Mouse (Mus musculus) spleen, adult 2 months (tissue): ENCODE results near the gene Plekhg4. TPM values are rescaled to one million over a fixed set of nuclear protein-coding genes. Genes with fewer than 3 reads are reported as not detected.

ENCODE experiments used
- DNase-seq, 2 experiments: peaks; one replicate each; pipeline versions ENCODE4 v3.0.0 to v3.0.0-alpha.2; 2012 to 2021; ENCODE audit warnings: low spot score in 2 of 2, low read depth in 1 of 2
- H3K27ac ChIP-seq: fragments of 200-500 bp; 2 replicates; pipeline ENCODE4 v1.5.1; 2012; ENCODE audit warnings: low read length, inconsistent platforms; ENCODE audit not compliant: insufficient read depth
- H3K27me3 ChIP-seq: fragments of 200-500 bp; 2 replicates; pipeline ENCODE4 v1.6.1; 2012; ENCODE audit warnings: mild to moderate bottlenecking, moderate library complexity, low read length, inconsistent platforms; ENCODE audit not compliant: control insufficient read depth, insufficient read depth
- H3K36me3 ChIP-seq: fragments of 200-500 bp; 2 replicates; pipeline ENCODE4 v1.6.1; 2012; ENCODE audit warnings: mild to moderate bottlenecking, low read length, inconsistent platforms; ENCODE audit not compliant: control insufficient read depth, insufficient read depth
- H3K4me1 ChIP-seq: fragments of 200-500 bp; 2 replicates; pipeline ENCODE4 v1.6.1; 2011; ENCODE audit warnings: inconsistent platforms; ENCODE audit not compliant: control insufficient read depth, insufficient read depth, insufficient read length
- H3K4me3 ChIP-seq: fragments of 200-500 bp; 2 replicates; pipeline ENCODE4 v1.5.1; 2011; ENCODE audit warnings: mild to moderate bottlenecking, inconsistent platforms; ENCODE audit not compliant: insufficient read depth, insufficient read length; ENCODE audit errors: extremely low read depth
- CTCF ChIP-seq: fragments of 200-500 bp; IDR thresholded peaks from 2 replicates; pipeline ENCODE4 v1.5.1; 2011; ENCODE audit warnings: mild to moderate bottlenecking, inconsistent platforms; ENCODE audit not compliant: insufficient read depth, insufficient read length, insufficient replicate concordance; ENCODE audit errors: extremely low read depth
- POLR2A ChIP-seq: fragments of 200-500 bp; IDR thresholded peaks from 2 replicates; pipeline ENCODE4 v1.6.1; 2011; ENCODE audit warnings: low read depth, low read length, inconsistent platforms
- WGBS: fragments of 180-500 bp; shearing (Covaris S2); methylation state at CpG from one replicate; pipeline ENCODE4 v1.1.7; 2018; 5-methylcytosine and 5-hydroxymethylcytosine counted together
- polyA plus RNA-seq: library from polyadenylated mRNA; depleted of rRNA; stranded (reverse); fragments of >200 nt; gene quantifications from 2 replicates; pipeline ENCODE4 v1.2.3, GENCODE M21; 2012

Plekhg4 gene
- polyA plus RNA-seq, 1 experiment, result 0.20 TPM

DNA sequence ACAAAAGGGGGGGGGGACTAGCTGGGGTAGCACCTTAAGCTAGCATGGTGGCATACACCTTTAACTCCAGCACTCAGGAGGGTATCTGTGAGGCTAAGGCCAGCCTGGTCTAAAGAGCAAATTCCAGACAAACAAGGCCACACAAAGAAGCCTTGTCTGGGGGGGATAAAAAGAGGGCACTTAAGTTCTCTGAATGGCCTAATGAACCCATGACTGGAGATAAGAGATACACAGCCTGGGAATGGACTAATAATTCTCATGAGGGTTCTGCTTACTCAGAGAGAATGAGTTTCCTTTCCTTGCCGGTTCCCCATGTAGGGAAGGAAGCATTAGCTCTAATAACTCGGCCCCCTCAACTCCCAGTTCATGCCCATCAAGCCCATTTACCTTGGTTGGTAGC, 40.6 kb upstream of the Plekhg4 start:
- H3K4me3 ChIP-seq, result no peak overlapping the region
- DNase-seq, result no peak
- H3K4me1 ChIP-seq, result no peaks in the 10 kb centered on the region
- no peak overlapping the region for H3K27ac ChIP-seq
- 75% methylated on average over 2 of the region's 2 CpGs for WGBS
- no peak for TF ChIP-seq POLR2A
- TF ChIP-seq CTCF, result no peak
- H3K36me3 ChIP-seq, result peaks cover 69% of the 10 kb centered on the region
- no peaks in the 10 kb centered on the region for H3K27me3 ChIP-seq

DNA sequence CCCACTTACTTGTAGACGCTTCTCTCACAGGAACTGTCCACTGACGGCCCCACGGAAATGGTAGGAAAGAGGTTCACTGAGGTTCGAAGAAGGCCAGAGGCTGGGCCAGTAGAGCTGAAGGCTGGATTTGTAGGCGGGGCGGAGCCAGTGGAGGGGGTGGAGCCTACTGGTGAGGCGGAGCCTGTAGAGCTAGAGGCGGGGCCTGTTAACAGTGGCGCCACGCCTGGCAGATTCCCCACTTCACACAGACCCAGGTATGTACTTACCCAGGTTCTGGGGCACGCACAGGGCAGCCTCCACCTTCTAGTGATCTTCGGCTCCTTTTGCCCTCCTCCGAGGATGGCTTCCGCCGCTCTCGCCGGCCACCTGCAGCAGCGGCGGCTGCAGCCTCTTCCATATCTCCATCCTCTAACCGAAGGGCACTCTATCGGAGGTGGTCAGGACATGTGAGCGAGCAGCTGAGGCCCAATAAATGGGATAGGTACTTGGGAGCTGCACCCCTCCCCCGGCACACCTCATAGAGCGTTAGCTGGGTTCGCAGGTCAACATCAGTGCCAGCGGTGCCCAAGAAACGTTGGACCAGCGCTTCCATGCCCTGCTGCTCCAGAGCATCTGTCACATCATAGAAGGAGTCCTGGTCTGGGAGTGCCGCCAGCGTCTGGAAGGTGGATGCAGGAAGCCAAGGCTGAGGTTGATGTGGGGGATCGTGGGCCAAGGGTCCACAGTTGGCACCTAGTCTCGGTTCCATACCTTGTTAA, 36.5 kb upstream of the Plekhg4 start:
- no peak overlapping the region for H3K27ac ChIP-seq
- no peaks in the 10 kb centered on the region for H3K27me3 ChIP-seq
- peaks cover 45% of the 10 kb centered on the region for H3K36me3 ChIP-seq
- no peak overlapping the region for H3K4me3 ChIP-seq
- peaks cover 3% of the 10 kb centered on the region; the same call in 1 of the 2 replicates for H3K4me1 ChIP-seq
- TF ChIP-seq CTCF (no peak), POLR2A (no peak)
- DNase-seq, result no peak
- WGBS, result 94% methylated on average over 32 of the region's 32 CpGs

DNA sequence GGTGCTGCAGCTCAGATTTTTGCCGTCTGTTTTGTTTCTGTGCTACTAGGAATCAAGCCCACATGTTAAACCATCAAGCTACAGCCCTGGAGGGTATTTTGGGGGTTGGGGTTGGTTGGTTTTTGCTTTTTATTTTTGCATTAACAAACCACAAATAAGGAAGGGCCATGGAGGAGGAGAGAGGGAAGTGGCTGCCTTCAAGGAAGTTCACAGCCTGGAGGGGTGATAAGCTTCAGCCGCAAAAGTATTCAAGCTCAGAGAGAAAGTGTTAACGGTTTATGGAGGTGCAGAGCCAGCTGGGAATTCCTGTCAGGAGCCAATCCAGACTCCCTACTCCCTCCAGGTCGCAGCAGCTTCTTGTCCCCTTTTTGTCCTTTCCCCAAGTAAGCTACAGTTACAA, 34.1 kb upstream of the Plekhg4 start:
- Histone ChIP-seq H3K4me1 (peaks cover 3% of the 10 kb centered on the region; the same call in 1 of the 2 replicates), H3K4me3 (no peak overlapping the region), H3K27me3 (no peaks in the 10 kb centered on the region), H3K27ac (no peak overlapping the region), H3K36me3 (peaks cover 32% of the 10 kb centered on the region)
- no peak for DNase-seq
- TF ChIP-seq POLR2A (no peak), CTCF (no peak)
- WGBS, result 19% methylated on average over 4 of the region's 4 CpGs

DNA sequence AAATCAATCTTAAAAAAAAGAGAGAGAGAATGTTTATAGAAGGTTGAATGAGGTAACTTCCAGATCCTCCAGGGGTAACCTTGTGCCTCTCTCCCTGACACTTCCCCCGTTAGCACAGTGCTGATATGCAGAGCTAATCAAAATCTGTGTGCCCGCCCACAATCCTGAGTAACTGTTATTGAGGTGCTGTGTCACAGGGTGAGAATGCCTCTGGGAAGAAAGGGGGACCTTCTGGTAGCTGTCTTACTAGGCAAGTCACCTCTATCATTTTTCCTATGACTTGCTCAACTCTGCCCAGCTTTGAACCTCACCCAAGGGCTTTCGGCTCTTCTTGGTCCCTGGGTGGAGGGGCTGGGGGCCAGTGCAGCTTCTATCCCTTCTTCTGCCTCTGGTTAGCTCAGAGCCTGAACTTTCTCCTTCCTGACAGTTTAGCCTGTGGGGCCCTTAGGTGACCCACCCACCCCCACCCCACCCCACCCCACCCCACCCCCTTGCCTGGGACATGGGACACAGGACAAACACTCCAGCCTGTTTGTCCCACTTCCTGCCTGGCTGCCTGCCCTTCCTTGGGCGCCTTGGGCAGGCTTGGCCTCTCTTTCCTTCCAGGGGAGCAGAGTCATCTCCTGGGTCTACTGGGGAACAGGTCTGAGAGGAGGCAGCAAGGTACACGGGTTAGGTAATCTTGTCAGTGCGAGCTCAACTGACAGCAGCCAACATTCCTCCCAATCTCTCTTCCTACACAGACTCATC, 33.0 kb upstream of the Plekhg4 start:
- H3K4me3 ChIP-seq, result no peak overlapping the region
- no peak for TF ChIP-seq POLR2A
- TF ChIP-seq CTCF, result no peak
- no peak for DNase-seq
- H3K27me3 ChIP-seq, result no peaks in the 10 kb centered on the region
- H3K4me1 ChIP-seq, result peaks cover 6% of the 10 kb centered on the region; the same call in 1 of the 2 replicates
- whole genome bisulfite sequencing, result 73% methylated on average over 6 of the region's 6 CpGs
- 0 out of 2 replicates have a peak overlapping the region, but pooled peaks have one; percentile 19 for H3K27ac ChIP-seq
- H3K36me3 ChIP-seq, result peaks cover 28% of the 10 kb centered on the region

DNA sequence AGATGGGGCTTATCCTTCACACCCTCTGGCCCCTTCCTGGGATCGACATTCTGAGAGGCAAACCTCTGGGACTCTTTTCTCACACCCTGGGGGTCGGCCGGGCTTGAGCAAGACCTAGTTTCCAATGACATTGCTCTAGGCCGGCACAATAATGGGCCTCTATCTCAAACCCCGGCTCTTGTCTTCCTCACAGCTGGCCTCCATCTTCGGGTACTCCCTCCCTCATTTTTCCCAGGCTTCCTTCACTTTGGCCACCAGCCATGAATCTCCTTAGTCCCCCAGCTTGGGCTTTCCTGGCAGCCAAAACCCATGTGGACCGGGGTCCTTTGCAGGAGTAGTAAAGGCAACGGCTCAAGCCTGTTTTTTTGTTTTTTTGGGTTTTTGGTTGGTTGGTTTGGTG, 31.7 kb upstream of the Plekhg4 start:
- no peak for TF ChIP-seq CTCF
- no peak for TF ChIP-seq POLR2A
- WGBS, result 85% methylated on average over 8 of the region's 8 CpGs
- peaks cover 6% of the 10 kb centered on the region; the same call in 1 of the 2 replicates for H3K4me1 ChIP-seq
- DNase-seq, result no peak
- no peak overlapping the region for H3K4me3 ChIP-seq
- H3K27me3 ChIP-seq, result no peaks in the 10 kb centered on the region
- peaks cover 15% of the 10 kb centered on the region for H3K36me3 ChIP-seq
- no peak overlapping the region for H3K27ac ChIP-seq

DNA sequence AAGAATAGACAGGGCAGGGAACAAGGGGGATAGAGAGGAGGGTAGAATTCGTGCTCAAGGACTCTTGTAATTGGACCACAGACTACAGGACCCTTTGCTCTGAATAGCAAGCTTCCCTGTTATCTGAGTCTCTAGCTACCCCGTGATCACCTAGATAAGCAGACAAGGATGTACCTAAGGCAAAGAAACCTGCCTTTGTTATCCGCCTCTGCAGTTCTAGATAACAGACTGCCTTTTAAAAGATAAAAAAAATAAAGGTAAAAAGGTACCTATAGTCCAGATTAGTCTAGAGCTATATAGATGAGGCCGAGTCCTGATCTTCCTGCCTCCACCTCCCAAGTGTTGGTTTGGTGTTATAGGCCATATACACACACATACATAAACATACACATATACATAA, 30.3 kb upstream of the Plekhg4 start:
- DNase-seq, result no peak
- Histone ChIP-seq H3K27me3 (no peaks in the 10 kb centered on the region), H3K4me3 (no peak overlapping the region), H3K27ac (no peak overlapping the region), H3K4me1 (peaks cover 6% of the 10 kb centered on the region; the same call in 1 of the 2 replicates), H3K36me3 (peaks cover 4% of the 10 kb centered on the region; the same call in 1 of the 2 replicates)
- WGBS, result 89% methylated on average over 4 of the region's 4 CpGs
- TF ChIP-seq CTCF (no peak), POLR2A (no peak)
